Mouse (Mus musculus) cerebellum, postnatal 10 days (tissue): ENCODE results near the gene Aifm2.

Experiments used
- DNase-seq, 2 experiments: peaks; one replicate each; pipeline ENCODE4 v3.0.0; 2021; ENCODE audit warnings: mixed read lengths in 2 of 2

Aifm2 gene

DNA sequence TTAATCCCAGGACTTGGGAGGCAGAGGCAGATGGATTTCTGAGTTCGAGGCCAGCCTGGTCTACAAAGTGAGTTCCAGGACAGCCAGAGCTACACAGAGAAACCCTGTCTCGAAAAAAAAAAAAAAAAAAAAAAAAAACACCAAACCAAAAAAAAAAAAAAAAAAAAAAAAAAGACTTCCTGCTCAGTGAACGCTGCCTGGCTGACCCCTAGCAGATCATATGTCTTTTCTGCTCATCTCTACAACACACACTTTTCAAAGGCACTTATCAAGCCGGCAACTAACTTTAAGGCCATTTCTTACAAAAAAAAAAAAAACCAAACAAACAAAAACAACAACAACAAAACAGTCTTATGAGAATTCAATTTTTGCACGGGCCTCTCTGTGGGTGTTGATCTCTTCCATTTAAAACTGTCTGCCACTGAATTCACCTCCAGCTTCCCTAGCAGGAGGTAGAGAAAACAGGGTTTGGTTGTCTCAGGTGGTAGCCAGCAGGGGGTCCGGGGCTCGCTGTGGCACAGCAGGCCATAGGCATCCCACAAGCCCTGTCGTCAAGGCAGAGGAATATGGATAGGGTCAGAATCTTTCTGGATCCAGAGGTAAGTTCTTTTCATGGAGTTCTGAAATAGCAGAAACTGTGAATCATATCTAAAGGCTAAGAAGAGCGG, 66.5 kb downstream of the Aifm2 start:
- peak; percentile 51 to 53 for DNase-seq

DNA sequence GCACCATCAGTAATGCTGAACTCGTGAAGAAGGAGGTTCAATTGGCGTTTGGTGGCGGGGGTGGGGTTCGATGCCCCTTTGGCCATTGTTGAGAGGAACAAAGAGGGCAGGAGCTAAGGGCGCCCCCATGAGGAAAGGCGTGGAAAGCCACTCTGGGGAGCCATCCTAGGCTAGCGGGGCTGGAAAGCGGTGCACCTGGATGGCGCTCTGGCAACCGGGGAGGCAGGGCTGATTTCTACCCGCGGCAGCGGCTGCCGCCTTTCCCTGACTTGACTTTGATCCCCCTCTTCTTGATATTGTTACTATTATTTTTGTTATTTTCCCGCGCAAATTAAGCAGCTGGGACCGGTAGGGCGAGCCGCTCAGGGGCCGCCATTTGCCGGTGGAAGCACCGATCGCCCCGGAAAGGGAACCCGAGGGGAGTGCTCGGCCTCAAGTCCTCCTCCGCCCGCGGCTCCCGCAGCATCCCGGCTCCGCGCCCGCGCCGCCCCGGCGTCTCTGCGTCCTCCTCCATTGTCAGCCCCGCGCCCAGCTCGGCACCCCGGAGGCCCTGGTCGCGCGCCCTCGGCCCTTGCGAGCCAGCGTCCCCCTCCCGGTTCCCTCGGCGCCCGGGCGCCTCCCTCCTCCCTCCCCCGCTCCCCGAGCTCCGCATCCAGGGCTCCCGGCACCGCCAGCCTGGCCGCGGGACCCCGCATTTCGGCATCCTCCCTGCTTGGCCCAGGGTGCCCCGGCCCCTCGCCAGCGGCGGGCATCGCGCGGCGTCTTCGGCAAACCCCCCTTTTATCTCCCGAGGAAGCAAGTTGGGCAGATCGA, 67.9 kb downstream of the Aifm2 start:
- DNase-seq: peak; percentile 87

- DNase-seq: peak; percentile 93 to 95
Measured at GRCm38 (mm10) chr10:61783621-61784251, 68.7 kb downstream of the Aifm2 start, which contains the start of gene H2afy2. Gene H2afy2, minus strand, starts transcription at chr10:61784147.

- peak in 1 of 2 experiments; percentile 16 for DNase-seq
Measured at GRCm38 (mm10) chr10:61784414-61784813, 69.4 kb downstream of the Aifm2 start.

DNA sequence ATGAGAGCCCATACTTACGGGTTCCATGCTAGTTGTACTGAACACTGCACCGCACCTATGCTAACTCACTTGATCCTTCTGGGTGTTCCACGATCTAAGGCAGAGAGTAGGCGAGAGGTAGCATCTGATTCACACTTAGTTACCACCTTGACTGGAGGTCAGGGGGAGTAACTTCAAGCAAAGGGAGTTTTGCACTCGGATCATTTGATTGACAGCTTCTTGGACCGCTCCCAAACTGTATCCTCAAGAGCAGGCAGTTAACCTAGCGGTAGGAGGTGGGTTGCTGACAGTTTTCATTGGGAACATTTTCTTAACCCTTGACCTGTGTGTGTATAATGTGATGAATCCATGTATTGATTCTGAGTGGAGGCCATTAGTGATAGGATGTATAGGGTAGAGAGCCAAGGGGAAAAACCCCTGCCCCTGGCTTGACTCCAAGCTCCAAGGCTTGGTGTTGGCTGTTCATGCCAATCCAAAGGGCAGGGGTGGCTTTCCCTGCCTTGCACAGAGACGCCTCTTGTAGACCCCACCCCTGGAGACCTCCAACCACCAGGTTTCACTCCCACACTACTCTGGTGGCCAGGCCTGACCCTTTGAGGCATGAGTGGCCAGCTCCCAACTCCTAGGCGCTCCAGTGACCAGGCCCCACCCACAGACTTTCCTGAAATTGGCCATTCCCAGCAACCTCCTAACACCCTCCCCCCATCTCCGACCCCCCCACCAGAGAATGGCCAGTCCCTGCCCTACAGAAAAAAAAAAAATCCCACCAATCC, 72.7 kb downstream of the Aifm2 start:
- DNase-seq: peak; percentile 31 to 39

- DNase-seq: no peak
Measured at GRCm38 (mm10) chr10:61788499-61788898, 73.4 kb downstream of the Aifm2 start.
